Mouse (Mus musculus) thymus, adult 2 months (tissue): ENCODE data around the gene Fxyd5. TPM values are rescaled to one million over a fixed set of nuclear protein-coding genes. Genes with fewer than 3 reads are reported as not detected.

ENCODE experiments used
- DNase-seq: peaks from one replicate; pipeline ENCODE4 v3.0.0; 2021
- H3K27ac ChIP-seq: fragments of 200-500 bp; 2 replicates; pipeline ENCODE4 v1.5.1; 2012; ENCODE audit warnings: low read length, control low read depth; ENCODE audit not compliant: control insufficient read depth, insufficient read depth
- H3K27me3 ChIP-seq: fragments of 200-500 bp; 2 replicates; pipeline ENCODE4 v1.6.1; 2012; ENCODE audit warnings: mild to moderate bottlenecking, low read length, moderate library complexity, mixed read lengths; ENCODE audit not compliant: control insufficient read depth, insufficient read depth
- H3K36me3 ChIP-seq: fragments of 200-500 bp; 2 replicates; pipeline ENCODE4 v1.6.1; 2012; ENCODE audit warnings: mild to moderate bottlenecking, low read length, moderate library complexity; ENCODE audit not compliant: control insufficient read depth, insufficient read depth
- H3K4me1 ChIP-seq: fragments of 200-500 bp; replicated peaks from 2 replicates; pipeline ENCODE4 v1.6.1; 2012; ENCODE audit warnings: low read length; ENCODE audit not compliant: control insufficient read depth, insufficient read depth
- H3K4me3 ChIP-seq: fragments of 200-500 bp; 2 replicates; pipeline ENCODE4 v1.5.1; 2012; ENCODE audit warnings: mild to moderate bottlenecking, low read length, control low read depth, moderate library complexity; ENCODE audit not compliant: control insufficient read depth, insufficient read depth
- CTCF ChIP-seq: fragments of 200-500 bp; IDR thresholded peaks from 2 replicates; pipeline ENCODE4 v1.5.1; 2012; ENCODE audit warnings: mild to moderate bottlenecking, control low read depth, low read length, moderate library complexity, borderline replicate concordance; ENCODE audit not compliant: control insufficient read depth, poor library complexity, insufficient read depth; ENCODE audit errors: extremely low read depth
- POLR2A ChIP-seq: fragments of 200-500 bp; IDR thresholded peaks from 2 replicates; pipeline ENCODE4 v1.6.1; 2012; ENCODE audit warnings: mild to moderate bottlenecking, low read length, control low read depth, moderate library complexity; ENCODE audit not compliant: control insufficient read depth, poor library complexity, insufficient read depth; ENCODE audit errors: extremely low read depth
- WGBS: fragments of 180-500 bp; shearing (Covaris S2); methylation state at CpG from one replicate; pipeline ENCODE4 v1.1.7; 2018; 5-methylcytosine and 5-hydroxymethylcytosine counted together
- polyA plus RNA-seq: library from polyadenylated mRNA; depleted of rRNA; stranded (reverse); fragments of >200 nt; gene quantifications from 2 replicates; pipeline ENCODE4 v1.2.3, GENCODE M21; 2012

Gene Fxyd5
- polyA plus RNA-seq, 1 experiment, result 283 TPM

DNA sequence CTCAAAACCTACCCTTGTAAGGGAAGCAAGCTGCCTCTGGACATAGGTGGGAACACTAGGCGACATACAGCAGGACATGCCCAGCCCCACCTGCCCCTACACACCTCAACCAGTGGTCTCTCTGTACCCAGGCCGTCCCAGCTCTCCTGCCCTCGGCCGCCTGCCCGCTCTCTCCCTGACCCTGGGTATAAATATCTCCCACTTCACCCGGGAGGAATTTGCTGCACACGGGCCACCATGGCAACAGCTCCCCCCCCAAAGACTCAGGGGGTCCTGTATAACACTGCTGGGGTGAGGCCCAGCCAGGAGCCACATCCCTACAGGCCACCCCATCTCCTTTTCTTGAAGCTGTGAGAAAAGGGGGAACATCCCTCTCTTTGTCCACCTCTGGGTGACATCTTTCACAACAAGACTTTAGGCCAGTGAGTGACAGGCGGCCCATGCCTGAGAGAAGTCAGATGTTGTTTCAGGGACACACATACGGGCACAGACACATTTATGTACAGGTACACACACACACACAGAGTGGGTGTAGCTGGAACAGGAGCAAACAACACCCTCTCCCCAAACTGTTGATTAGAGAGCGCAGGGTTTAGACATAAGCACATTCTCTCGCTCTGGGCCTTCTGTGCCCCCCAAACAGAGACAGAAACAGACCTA, 12.5 kb upstream of the Fxyd5 start:
- no peak for DNase-seq
- peaks cover 25% of the 10 kb centered on the region for H3K27me3 ChIP-seq
- 86% methylated on average over 11 of the region's 11 CpGs for WGBS
- no peak overlapping the region for H3K4me3 ChIP-seq
- TF ChIP-seq POLR2A (no peak), CTCF (no peak)
- H3K27ac ChIP-seq, result no peak overlapping the region
- H3K4me1 ChIP-seq, result peaks cover 11% of the 10 kb centered on the region; the same call in 1 of the 2 replicates
- H3K36me3 ChIP-seq, result no peaks in the 10 kb centered on the region

DNA sequence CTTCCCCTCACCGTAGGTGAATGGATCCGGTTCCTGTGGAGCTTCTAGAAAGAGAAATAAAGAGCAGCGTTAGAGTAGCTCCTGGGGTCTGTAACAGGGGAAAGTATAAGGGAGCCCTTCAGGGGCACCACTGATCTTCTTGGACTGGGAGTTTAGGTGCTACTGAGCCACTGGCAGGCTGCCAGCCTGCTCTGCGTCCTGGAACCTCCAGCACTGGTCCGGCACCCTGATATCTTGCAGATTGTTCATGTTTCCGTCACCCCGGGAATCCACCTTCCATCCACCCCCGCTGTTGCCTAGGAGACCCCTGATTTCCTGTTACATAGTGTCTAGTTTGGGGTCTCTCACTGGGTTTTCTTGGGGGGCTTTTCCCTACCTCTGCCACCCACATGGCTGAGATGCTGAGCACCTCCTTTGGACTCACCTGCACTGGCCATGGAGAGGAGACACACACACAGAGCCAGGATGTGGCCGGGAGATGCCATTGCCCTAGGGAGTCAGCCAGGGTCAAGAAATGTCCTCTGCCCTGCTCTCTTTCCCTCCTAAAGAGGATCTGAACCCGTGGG, 11.7 kb upstream of the Fxyd5 start:
- H3K27me3 ChIP-seq, result peaks cover 25% of the 10 kb centered on the region
- 82% methylated on average over 10 of the region's 10 CpGs for WGBS
- TF ChIP-seq POLR2A (no peak), CTCF (no peak)
- H3K4me3 ChIP-seq, result no peak overlapping the region
- no peak for DNase-seq
- no peak overlapping the region for H3K27ac ChIP-seq
- H3K4me1 ChIP-seq, result peaks cover 14% of the 10 kb centered on the region; the same call in 1 of the 2 replicates
- H3K36me3 ChIP-seq, result no peaks in the 10 kb centered on the region

DNA sequence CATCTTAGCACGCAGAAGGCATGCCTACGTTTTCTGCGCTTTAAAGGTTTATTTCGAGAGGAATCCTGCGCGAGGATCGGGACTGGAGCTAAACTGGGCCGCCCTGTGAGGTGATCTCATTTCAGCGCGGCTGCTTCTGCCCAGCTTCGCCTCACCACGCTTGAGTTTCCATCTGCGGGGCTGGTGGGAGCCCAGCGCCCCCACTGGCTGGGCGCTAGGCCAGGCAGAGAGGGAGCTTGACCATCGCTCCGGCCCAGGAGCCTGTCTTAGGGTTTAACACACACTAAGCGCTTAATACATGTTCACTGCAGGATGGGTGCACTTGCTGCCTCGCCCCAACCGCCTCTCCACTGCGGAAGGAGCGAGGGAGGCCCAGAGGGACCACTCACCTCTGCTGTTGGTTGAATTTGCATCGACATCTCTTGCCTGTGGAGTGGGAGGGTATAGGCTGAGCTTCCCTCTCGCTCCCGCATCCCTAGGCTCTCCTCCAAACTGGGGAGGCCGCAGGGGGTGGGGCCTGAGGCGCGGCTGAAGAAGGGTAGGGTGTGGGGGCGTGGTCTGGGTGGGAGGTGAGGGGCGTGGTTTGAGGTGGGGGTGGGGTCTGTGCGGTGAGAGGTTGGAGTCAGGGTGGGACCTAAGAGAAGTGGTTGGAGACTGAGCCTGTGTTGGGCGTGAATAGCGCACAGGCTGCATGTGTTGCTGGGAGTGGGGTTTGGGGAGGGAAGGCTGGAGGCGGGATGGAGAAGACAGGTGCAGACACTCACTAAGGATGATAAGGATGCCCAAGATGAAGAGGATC, 10.6 kb upstream of the Fxyd5 start:
- H3K27me3 ChIP-seq, result peaks cover 25% of the 10 kb centered on the region
- no peaks in the 10 kb centered on the region for H3K36me3 ChIP-seq
- TF ChIP-seq POLR2A (no peak), CTCF (no peak)
- no peak overlapping the region for H3K4me3 ChIP-seq
- no peak overlapping the region for H3K27ac ChIP-seq
- WGBS, result 15% methylated on average over 34 of the region's 34 CpGs
- peaks cover 14% of the 10 kb centered on the region; the same call in 1 of the 2 replicates for H3K4me1 ChIP-seq
- DNase-seq, result no peak

DNA sequence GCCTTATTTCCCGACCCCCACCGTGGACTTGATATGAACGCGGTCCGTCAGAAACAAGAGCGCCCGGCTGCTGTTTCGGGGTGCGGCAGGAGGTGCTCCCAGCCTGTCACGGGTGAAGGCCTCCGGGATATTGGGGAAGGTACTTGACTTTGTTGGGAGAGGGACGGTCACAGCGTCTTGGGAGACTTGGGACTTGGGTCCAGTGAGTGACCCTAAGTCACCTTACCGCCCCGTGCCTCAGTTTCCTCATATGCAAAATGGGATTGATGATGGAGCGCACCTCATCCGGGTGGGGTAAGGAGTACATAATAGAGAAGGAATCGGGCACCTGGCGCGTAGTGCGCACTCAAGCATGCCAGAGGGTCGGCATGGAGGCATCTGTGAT, 10.0 kb upstream of the Fxyd5 start:
- no peak for DNase-seq
- 9% methylated on average over 22 of the region's 22 CpGs for WGBS

DNA sequence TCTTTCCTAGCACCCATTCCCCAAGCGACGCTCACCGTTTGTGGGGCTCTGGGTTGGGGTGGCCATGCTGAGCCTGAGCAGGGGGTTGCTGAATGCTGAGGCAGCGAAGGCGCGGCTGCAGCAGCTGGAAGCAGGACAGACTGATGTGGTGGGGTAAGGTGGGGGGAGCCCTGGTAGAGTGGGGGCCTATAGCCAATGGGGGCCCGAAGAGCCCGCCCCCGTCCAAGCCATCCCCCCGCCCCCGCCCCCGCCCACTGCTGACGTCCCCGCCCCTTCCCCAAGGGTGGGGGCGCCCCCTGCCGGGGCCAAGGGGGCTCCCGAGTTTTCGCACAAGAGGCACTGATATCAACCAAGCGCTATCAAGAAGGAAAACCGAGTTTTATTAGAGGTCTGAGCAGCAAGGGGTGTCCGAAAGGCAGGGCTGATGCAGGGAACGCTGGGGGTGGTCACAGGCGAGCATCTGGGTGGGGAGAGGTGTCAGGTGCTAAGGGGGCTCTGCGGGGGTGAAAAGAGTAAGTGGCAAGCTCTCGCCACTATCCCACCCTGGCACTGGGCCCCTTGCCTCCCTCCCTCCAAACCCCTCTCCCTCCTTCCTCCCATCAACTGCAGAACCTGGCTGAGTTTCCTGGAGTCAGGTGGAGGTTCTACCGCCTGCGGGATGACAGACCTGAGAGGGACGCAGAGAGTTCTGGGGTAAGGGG, 9.2 kb upstream of the Fxyd5 start, which contains the start of gene Fxyd7:
Fxyd7 (minus strand) TSS at position 147 of the 701 bp plus-strand sequence.
- 5% methylated on average over 23 of the region's 28 CpGs for WGBS
- no peaks in the 10 kb centered on the region for H3K36me3 ChIP-seq
- peaks cover 25% of the 10 kb centered on the region for H3K27me3 ChIP-seq
- no peak for TF ChIP-seq POLR2A
- no peak within 1 kb of the TSS for H3K4me3 ChIP-seq
- H3K27ac ChIP-seq, result no peak within 1 kb of the TSS
- peaks cover 14% of the 10 kb centered on the region; the same call in 1 of the 2 replicates for H3K4me1 ChIP-seq
- DNase-seq, result no peak

More for the DNA sequence above, 10.0 kb upstream of the Fxyd5 start:
- Histone ChIP-seq H3K27me3 (peaks cover 25% of the 10 kb centered on the region), H3K4me1 (peaks cover 14% of the 10 kb centered on the region; the same call in 1 of the 2 replicates), H3K36me3 (no peaks in the 10 kb centered on the region), H3K27ac (no peak overlapping the region), H3K4me3 (no peak overlapping the region)
- TF ChIP-seq CTCF (no peak), POLR2A (no peak)

DNA sequence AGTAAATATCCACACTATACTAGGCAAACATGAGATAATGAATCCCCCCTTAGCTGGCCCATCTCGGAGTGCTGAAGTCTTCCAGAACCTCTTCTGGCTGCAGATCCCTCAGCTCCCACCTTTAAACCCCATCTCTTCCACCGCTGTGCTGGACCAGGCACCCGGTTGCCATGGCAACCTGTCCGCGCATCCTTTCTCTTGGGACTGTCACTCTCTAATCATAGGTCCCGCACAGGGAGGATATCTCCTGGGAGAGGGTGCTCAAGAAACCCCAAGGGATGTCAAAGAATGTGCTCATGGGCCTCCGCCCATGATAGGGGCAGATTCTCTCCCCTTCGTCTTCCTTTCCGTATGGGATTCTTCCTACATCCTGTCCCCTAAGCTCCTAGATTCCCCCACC, 8.6 kb upstream of the Fxyd5 start:
- H3K27ac ChIP-seq, result no peak overlapping the region
- H3K27me3 ChIP-seq, result peaks cover 25% of the 10 kb centered on the region
- no peak overlapping the region for H3K4me3 ChIP-seq
- no peak for TF ChIP-seq CTCF
- TF ChIP-seq POLR2A, result no peak
- peaks cover 14% of the 10 kb centered on the region; the same call in 1 of the 2 replicates for H3K4me1 ChIP-seq
- 14% methylated on average over 9 of the region's 9 CpGs for WGBS
- H3K36me3 ChIP-seq, result no peaks in the 10 kb centered on the region
- DNase-seq, result no peak
